Mouse (Mus musculus) adipose tissue, adult 10 weeks (tissue): ENCODE results near the gene Sfmbt1. TPM values are rescaled to one million over a fixed set of nuclear protein-coding genes. Genes with fewer than 3 reads are reported as not detected.

Experiments
- polyA plus RNA-seq: library from polyadenylated mRNA; stranded (reverse); fragments of 350-450 nt; fragmentation: Illumina TruSeq; extraction: RNeasy Lipid Tissue Mini Kit (QIAGEN cat#74804); gene quantifications from one replicate; pipeline ENCODE4 v1.2.3, GENCODE M21; 2014; ENCODE audit warnings: low read depth, low replicate concordance

The Sfmbt1 gene
- polyA plus RNA-seq: 10.8 TPM

DNA sequence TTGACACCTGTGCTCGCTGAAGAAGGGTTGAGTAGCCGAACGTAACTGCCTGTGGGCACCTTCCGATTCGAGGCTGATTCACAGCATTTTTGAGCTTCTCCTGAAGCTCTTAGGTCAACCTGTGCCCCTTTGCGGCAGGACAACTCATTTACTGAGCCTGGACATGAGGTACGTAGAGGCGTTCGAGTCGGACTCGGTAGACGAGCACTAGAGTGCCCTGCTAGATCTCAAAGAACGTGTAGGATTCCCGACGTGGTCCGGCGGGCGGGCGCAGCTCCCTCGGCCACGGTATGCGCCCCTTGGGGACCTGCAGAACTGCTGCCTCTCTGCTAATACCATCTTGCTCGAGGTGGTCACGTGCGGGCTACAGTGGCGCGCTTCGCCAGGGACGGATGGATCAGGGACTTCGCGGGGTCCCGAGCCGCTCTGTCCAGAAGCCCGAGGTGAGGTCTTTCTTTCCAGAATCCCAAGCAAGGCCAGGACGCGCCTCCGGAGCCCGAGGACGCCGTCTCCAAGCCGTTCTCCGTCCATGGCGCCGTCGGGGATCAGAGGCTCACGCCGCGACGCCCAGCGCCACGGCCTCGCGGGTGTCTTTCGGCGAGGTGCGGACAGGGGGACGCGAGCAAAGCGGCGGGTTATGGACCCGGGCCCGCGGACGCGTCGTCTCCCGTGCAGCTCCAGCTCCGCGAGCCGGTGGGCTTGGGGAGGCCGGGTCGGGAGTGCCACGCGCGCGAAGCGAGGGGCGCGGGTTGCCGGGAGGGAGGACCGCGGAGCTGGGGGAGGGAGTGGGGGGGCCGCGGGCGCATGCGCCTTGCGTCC is at the start of gene Sfmbt1:
TSS of gene Sfmbt1 (plus strand) at position 51 of the 819 bp plus-strand sequence.

GRCm38 (mm10) chr14:30825476-30826131 is 111.0 kb downstream of the Sfmbt1 start, which contains the start of gene Tmem110:
Gene Tmem110, plus strand, starts transcription at chr14:30825590.

Other genes with a start within 250 kb of the Sfmbt1 start
- 17.7 TPM for gene Dcp1a, start 235.3 kb upstream of the Sfmbt1 start, polyA plus RNA-seq
- 21.9 TPM for gene Cacna1d, start 223.4 kb upstream of the Sfmbt1 start, polyA plus RNA-seq
- 287 TPM for gene Tkt, start 166.5 kb upstream of the Sfmbt1 start, polyA plus RNA-seq
- 110 TPM for gene Prkcd, start 88.6 kb upstream of the Sfmbt1 start, polyA plus RNA-seq
- 23.5 TPM for gene Rft1, start 60.5 kb upstream of the Sfmbt1 start, polyA plus RNA-seq
- gene Tmem110, start 110.7 kb downstream of the Sfmbt1 start, polyA plus RNA-seq: 35.8 TPM
- 20.8 TPM for gene Mustn1, start 164.4 kb downstream of the Sfmbt1 start, polyA plus RNA-seq
- gene Itih4, start 171.6 kb downstream of the Sfmbt1 start, polyA plus RNA-seq: 1.5 TPM
- gene Itih3, start 208.9 kb downstream of the Sfmbt1 start, polyA plus RNA-seq: 2.6 TPM
- gene Itih1, start 228.4 kb downstream of the Sfmbt1 start, polyA plus RNA-seq: not detected
- gene Nek4, start 236.5 kb downstream of the Sfmbt1 start, polyA plus RNA-seq: 13.6 TPM